Mouse (Mus musculus) lung, embryonic 14.5 days (tissue): ENCODE data around the gene H3f3b. TPM values are rescaled to one million over a fixed set of nuclear protein-coding genes. Genes with fewer than 3 reads are reported as not detected.
A peak's percentile ranks its signal among the peaks of the same experiment; 100 is the strongest.

Source experiments
- ATAC-seq: fragments of 200-750 bp; cut with Nextera tagmentation; 2 replicates; pipeline ENCODE4 v1.8.0; 2017; ENCODE audit warnings: mild to moderate bottlenecking, moderate TSS enrichment, moderate library complexity; ENCODE audit not compliant: insufficient read depth
- DNase-seq: peaks from one replicate; pipeline ENCODE4 v3.0.0-alpha.2; 2015
- H3K27ac ChIP-seq: fragments of 300-500 bp; sonication (generic); 2 replicates; pipeline ENCODE4 v1.5.1; 2014; ENCODE audit warnings: low read depth, mild to moderate bottlenecking, moderate library complexity
- H3K27me3 ChIP-seq: fragments of 300-500 bp; sonication (generic); 2 replicates; pipeline ENCODE4 v1.6.1; 2014; ENCODE audit warnings: low read length, control low read depth; ENCODE audit not compliant: insufficient read depth
- H3K36me3 ChIP-seq: fragments of 300-500 bp; sonication (generic); 2 replicates; pipeline ENCODE4 v1.6.1; 2014; ENCODE audit warnings: control low read depth; ENCODE audit not compliant: insufficient read depth
- H3K4me1 ChIP-seq: fragments of 300-500 bp; sonication (generic); 2 replicates; pipeline ENCODE4 v1.6.1; 2014; ENCODE audit warnings: antibody characterized with exemption, control low read depth; ENCODE audit not compliant: insufficient read depth
- H3K4me2 ChIP-seq: fragments of 300-500 bp; sonication (generic); 2 replicates; pipeline ENCODE4 v1.6.1; 2014; ENCODE audit warnings: mild to moderate bottlenecking
- H3K4me3 ChIP-seq: fragments of 300-500 bp; sonication (generic); 2 replicates; pipeline ENCODE4 v1.5.1; 2014; ENCODE audit warnings: low read depth, low read length
- H3K9ac ChIP-seq: fragments of 300-500 bp; sonication (generic); 2 replicates; pipeline ENCODE4 v1.6.1; 2014
- H3K9me3 ChIP-seq: fragments of 300-500 bp; sonication (generic); 2 replicates; pipeline ENCODE4 v1.6.1; 2016; ENCODE audit warnings: low read depth, low read length, control low read depth
- CTCF ChIP-seq: IDR thresholded peaks from 2 replicates; pipeline ENCODE4 v1.5.1; 2016; ENCODE audit warnings: antibody characterized with exemption, low read depth
- WGBS: fragments of 180-500 bp; shearing (Covaris S2); extraction: QIAGEN DNeasy Blood & Tissue Kit; methylation state at CpG from one replicate; pipeline ENCODE4 v1.1.7; 2014; 5-methylcytosine and 5-hydroxymethylcytosine counted together
- polyA plus RNA-seq: library from polyadenylated mRNA; unstranded; fragments of >200 nt; fragmentation: Nextera tagmentation; extraction: Ambion mirVana; gene quantifications from 2 replicates; pipeline ENCODE4 v1.2.1, GENCODE M21; 2014

Gene H3f3b
- polyA plus RNA-seq, 1 experiment from 2014 or later: 1,851 TPM

DNA sequence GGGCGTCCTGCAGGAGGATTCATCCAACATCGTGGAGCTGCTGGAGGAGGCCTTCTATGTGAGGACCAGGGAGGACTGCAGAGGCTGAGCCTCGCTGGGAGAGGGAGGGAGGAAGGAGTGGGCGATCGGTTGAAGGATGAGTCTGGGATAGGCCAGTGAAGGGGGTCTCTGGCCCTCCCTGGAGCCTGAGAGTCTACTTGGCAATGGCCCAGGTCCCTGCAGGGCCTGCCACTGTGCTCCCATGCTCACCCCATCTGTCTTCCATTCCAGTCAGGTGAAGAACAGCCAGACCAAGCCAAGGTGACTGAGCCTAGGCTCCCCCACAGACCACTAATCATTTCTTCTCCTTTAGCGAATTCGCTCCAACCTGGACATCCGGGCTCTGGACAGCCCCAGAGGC, 44.5 kb downstream of the H3f3b start:
- H3K4me3 ChIP-seq: no peak overlapping the region
- H3K4me1 ChIP-seq: no peaks in the 10 kb centered on the region
- no peak for DNase-seq
- H3K27ac ChIP-seq: no peak overlapping the region
- 75% methylated on average over 8 of the region's 8 CpGs for WGBS
- H3K27me3 ChIP-seq: no peaks in the 10 kb centered on the region
- H3K9ac ChIP-seq: no peak overlapping the region
- H3K9me3 ChIP-seq: no peaks in the 10 kb centered on the region
- H3K4me2 ChIP-seq: no peak overlapping the region
- ATAC-seq: no peak
- no peaks in the 10 kb centered on the region for H3K36me3 ChIP-seq
- TF ChIP-seq CTCF: no peak

DNA sequence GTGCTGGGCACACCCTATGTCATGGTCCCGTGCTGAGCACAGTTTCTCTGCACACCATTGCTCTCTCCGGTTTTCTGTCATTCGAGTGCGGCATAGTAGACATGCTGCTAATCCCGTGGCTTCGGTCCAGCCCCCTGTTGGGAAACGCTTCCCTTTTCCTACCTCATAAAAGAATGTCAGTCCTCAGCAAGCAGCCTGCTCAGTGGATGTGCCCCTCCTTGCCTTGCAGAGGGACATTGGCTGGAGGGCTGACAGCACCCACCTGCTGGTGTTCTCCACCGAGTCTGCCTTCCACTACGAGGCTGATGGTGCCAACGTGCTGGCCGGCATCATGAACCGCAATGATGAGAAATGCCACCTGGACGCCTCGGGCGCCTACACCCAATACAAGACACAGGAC, 45.3 kb downstream of the H3f3b start:
- no peak for DNase-seq
- ATAC-seq: no peak
- Histone ChIP-seq H3K36me3 (no peaks in the 10 kb centered on the region), H3K4me1 (no peaks in the 10 kb centered on the region), H3K9ac (no peak overlapping the region), H3K9me3 (no peaks in the 10 kb centered on the region), H3K4me3 (no peak overlapping the region), H3K27ac (no peak overlapping the region), H3K27me3 (peaks cover 3% of the 10 kb centered on the region; the same call in 1 of the 2 replicates), H3K4me2 (no peak overlapping the region)
- TF ChIP-seq CTCF: no peak
- 83% methylated on average over 15 of the region's 15 CpGs for WGBS

GRCm38 (mm10) chr11:115975544-115975943, 52.2 kb downstream of the H3f3b start:
- H3K27ac ChIP-seq: no peak overlapping the region
- H3K4me1 ChIP-seq: no peaks in the 10 kb centered on the region
- WGBS: 28% methylated on average over 12 of the region's 12 CpGs
- no peaks in the 10 kb centered on the region for H3K36me3 ChIP-seq
- H3K9ac ChIP-seq: no peak overlapping the region
- DNase-seq (no peak), ATAC-seq (no peak)
- TF ChIP-seq CTCF: no peak
- H3K9me3 ChIP-seq: no peaks in the 10 kb centered on the region
- H3K4me3 ChIP-seq: peak overlapping the region; percentile 43; the same call in 1 of the 2 replicates
- peak overlapping the region; percentile 74 for H3K4me2 ChIP-seq
- peaks cover 45% of the 10 kb centered on the region for H3K27me3 ChIP-seq

GRCm38 (mm10) chr11:115975083-115975420, 52.7 kb downstream of the H3f3b start:
- no peak for ATAC-seq
- Histone ChIP-seq H3K4me3 (peak overlapping the region; percentile 43), H3K27me3 (peaks cover 45% of the 10 kb centered on the region), H3K27ac (no peak overlapping the region), H3K9me3 (no peaks in the 10 kb centered on the region), H3K4me2 (peak overlapping the region; percentile 74), H3K4me1 (peaks cover 3% of the 10 kb centered on the region; the same call in 1 of the 2 replicates), H3K36me3 (no peaks in the 10 kb centered on the region), H3K9ac (peak overlapping the region; percentile 42)
- no peak for TF ChIP-seq CTCF
- no peak for DNase-seq
- 3% methylated on average over 18 of the region's 18 CpGs for WGBS

GRCm38 (mm10) chr11:115974309-115975082, 53.3 kb downstream of the H3f3b start, which contains the start of gene Itgb4:
Itgb4 (plus strand) TSS chr11:115974709.
- 9% methylated on average over 39 of the region's 58 CpGs for WGBS
- no peaks in the 10 kb centered on the region for H3K36me3 ChIP-seq
- 0 out of 2 replicates have a peak, but pooled peaks have one; percentile 27 for TF ChIP-seq CTCF
- peaks cover 3% of the 10 kb centered on the region; the same call in 1 of the 2 replicates for H3K4me1 ChIP-seq
- peak within 1 kb of the TSS; percentile 43 for H3K4me3 ChIP-seq
- H3K27me3 ChIP-seq: peaks cover 45% of the 10 kb centered on the region
- peak within 1 kb of the TSS; percentile 42 for H3K9ac ChIP-seq
- ATAC-seq: peak; percentile 79
- H3K9me3 ChIP-seq: no peaks in the 10 kb centered on the region
- H3K27ac ChIP-seq: no peak within 1 kb of the TSS
- DNase-seq: peak; percentile 64
- peak within 1 kb of the TSS; percentile 74 for H3K4me2 ChIP-seq

Other genes with a start within 250 kb of the H3f3b start
- gene Caskin2, start 214.3 kb downstream of the H3f3b start, polyA plus RNA-seq: 21.0 and 23.0 TPM in 2 replicates
- 31.5 and 35.0 TPM in 2 replicates for gene Tsen54, start 213.2 kb downstream of the H3f3b start, polyA plus RNA-seq
- gene Llgl2, start 203.9 kb downstream of the H3f3b start, polyA plus RNA-seq: 28.8 and 31.9 TPM in 2 replicates
- 0.12 and 0.28 TPM in 2 replicates for gene Myo15b, start 169.6 kb downstream of the H3f3b start, polyA plus RNA-seq
- gene Smim5, start 128.0 kb downstream of the H3f3b start, polyA plus RNA-seq: 1.9 and 3.2 TPM in 2 replicates
- gene Smim6, start 115.9 kb downstream of the H3f3b start, polyA plus RNA-seq: 11.4 and 12.2 TPM in 2 replicates
- gene Sap30bp, start 94.7 kb downstream of the H3f3b start, polyA plus RNA-seq: 39.1 and 43.5 TPM in 2 replicates
- 17.8 and 21.7 TPM in 2 replicates for gene Recql5, start 94.5 kb downstream of the H3f3b start, polyA plus RNA-seq
- gene Itgb4, start 53.3 kb downstream of the H3f3b start, polyA plus RNA-seq: 2.0 and 2.3 TPM in 2 replicates
- gene Galk1, start 15.2 kb downstream of the H3f3b start, polyA plus RNA-seq: 191 and 208 TPM in 2 replicates
- gene Unk, start 2.4 kb upstream of the H3f3b start, polyA plus RNA-seq: 39.5 and 44.4 TPM in 2 replicates
- gene Unc13d, start 50.0 kb upstream of the H3f3b start, polyA plus RNA-seq: 2.5 and 3.3 TPM in 2 replicates
- gene Wbp2, start 59.0 kb upstream of the H3f3b start, polyA plus RNA-seq: 66.5 and 69.8 TPM in 2 replicates
- gene Trim47, start 99.2 kb upstream of the H3f3b start, polyA plus RNA-seq: 12.7 and 13.2 TPM in 2 replicates
- 3.7 and 3.9 TPM in 2 replicates for gene Trim65, start 103.2 kb upstream of the H3f3b start, polyA plus RNA-seq
- gene Mrpl38, start 110.9 kb upstream of the H3f3b start, polyA plus RNA-seq: 89.3 and 91.9 TPM in 2 replicates
- gene Fbf1, start 140.2 kb upstream of the H3f3b start, polyA plus RNA-seq: 30.9 and 35.2 TPM in 2 replicates
- gene Ten1, start 170.9 kb upstream of the H3f3b start, polyA plus RNA-seq: 64.1 and 66.7 TPM in 2 replicates
- gene Acox1, start 171.1 kb upstream of the H3f3b start, polyA plus RNA-seq: 21.4 and 22.1 TPM in 2 replicates
- gene Evpl, start 210.1 kb upstream of the H3f3b start, polyA plus RNA-seq: 4.4 and 4.8 TPM in 2 replicates
- gene Srp68, start 246.3 kb upstream of the H3f3b start, polyA plus RNA-seq: 85.7 and 89.8 TPM in 2 replicates